In the genomic region with DNA sequence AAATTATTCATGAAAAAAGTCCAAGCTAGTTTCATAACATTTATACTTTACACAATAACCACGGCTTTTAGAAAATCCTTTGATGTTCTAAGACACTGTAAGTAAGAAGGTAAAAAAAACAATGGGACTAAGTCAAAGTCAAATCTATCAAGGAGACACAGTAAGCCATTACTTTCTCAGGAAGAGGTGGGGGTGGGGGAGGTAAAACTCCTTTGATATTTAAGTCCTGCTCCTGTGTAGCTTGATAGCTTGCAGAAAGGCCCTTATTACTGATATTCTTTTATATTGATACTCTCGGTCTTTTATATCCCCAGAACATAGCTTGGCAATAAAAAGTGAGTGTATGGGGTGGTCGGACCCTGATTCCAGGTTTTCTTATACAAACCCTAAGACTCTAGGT, we compare ENCODE assay signal across 8 mouse cellular contexts. TPM values are rescaled to one million over a fixed set of nuclear protein-coding genes. Genes with fewer than 3 reads are reported as not detected.
DNase-seq lines count a peak whose midpoint lies in the region; ATAC-seq and TF ChIP-seq lines count a peak whose summit lies in the region.

No protein-coding gene starts in this region.

- TF ChIP-seq POLR2A in olfactory bulb, adult 2 months (IDR thresholded peaks at IDR 0.05; ENCODE audit: insufficient read depth, low read depth, low read length), result no peak

- WGBS in lung, embryonic 15.5 days, result 43% methylated on average over 3 of the region's 3 CpGs
- WGBS in forebrain, embryonic 10.5 days, result 66% methylated on average over 3 of the region's 3 CpGs
- 40% methylated on average over 3 of the region's 3 CpGs for WGBS in limb, embryonic 12.5 days
- 40% methylated on average over 3 of the region's 3 CpGs for WGBS in olfactory bulb, adult 2 months

- H3K4me2 ChIP-seq in lung, embryonic 15.5 days, result peak overlapping the region; percentile 72
- peak overlapping the region; percentile 61 for H3K4me2 ChIP-seq in limb, embryonic 12.5 days

- no peaks in the 10 kb centered on the region for H3K27me3 ChIP-seq in lung, embryonic 15.5 days
- H3K27me3 ChIP-seq in forebrain, embryonic 10.5 days (ENCODE audit: poor library complexity, severe bottlenecking), result no peaks in the 10 kb centered on the region
- no peaks in the 10 kb centered on the region for H3K27me3 ChIP-seq in limb, embryonic 12.5 days

- no peak for ATAC-seq in lung, embryonic 15.5 days (ENCODE audit: borderline replicate concordance, extremely low read depth, low FRiP score, low TSS enrichment)
- no peak for ATAC-seq in limb, embryonic 12.5 days (ENCODE audit: insufficient number of reproducible peaks, insufficient read depth, low FRiP score, low TSS enrichment, low read depth)

- H3K4me3 ChIP-seq in lung, embryonic 15.5 days, result peak overlapping the region; percentile 61
- peak overlapping the region; percentile 65 for H3K4me3 ChIP-seq in forebrain, embryonic 10.5 days
- peak overlapping the region; percentile 50 for H3K4me3 ChIP-seq in limb, embryonic 12.5 days (replicated peaks)
- peak overlapping the region; percentile 97 for H3K4me3 ChIP-seq in olfactory bulb, adult 2 months (ENCODE audit: insufficient read depth, low read depth, low read length)

- H3K9me3 ChIP-seq in lung, embryonic 15.5 days, result no peaks in the 10 kb centered on the region
- no peaks in the 10 kb centered on the region; the same call in 1 of the 2 replicates for H3K9me3 ChIP-seq in forebrain, embryonic 10.5 days
- no peaks in the 10 kb centered on the region for H3K9me3 ChIP-seq in limb, embryonic 12.5 days

- peaks cover 22% of the 10 kb centered on the region for H3K4me1 ChIP-seq in lung, embryonic 15.5 days
- peaks cover 13% of the 10 kb centered on the region for H3K4me1 ChIP-seq in forebrain, embryonic 10.5 days
- peaks cover 16% of the 10 kb centered on the region for H3K4me1 ChIP-seq in limb, embryonic 12.5 days (replicated peaks)
- no peaks in the 10 kb centered on the region for H3K4me1 ChIP-seq in olfactory bulb, adult 2 months (ENCODE audit: control insufficient read depth, insufficient read depth, low read length)

- DNase-seq in lung, postnatal 25 days (ENCODE audit: low spot score), result no peak
- no peak for DNase-seq in forebrain, embryonic 10.5 days (ENCODE audit: extremely low spot score, low spot score)
- no peak for DNase-seq in adrenal gland, adult 2 months
- no peak for DNase-seq in adrenal gland, postnatal 4 days (ENCODE audit: low spot score in 2 of 2)
- DNase-seq in layer of hippocampus, adult 9-11 months, result no peak

- peaks cover 2% of the 10 kb centered on the region; the same call in 1 of the 2 replicates for H3K36me3 ChIP-seq in lung, embryonic 15.5 days
- peaks cover 22% of the 10 kb centered on the region for H3K36me3 ChIP-seq in forebrain, embryonic 10.5 days (replicated peaks)
- peaks cover 10% of the 10 kb centered on the region; the same call in 1 of the 2 replicates for H3K36me3 ChIP-seq in limb, embryonic 12.5 days

- peak overlapping the region; percentile 74 for H3K27ac ChIP-seq in lung, embryonic 15.5 days
- H3K27ac ChIP-seq in forebrain, embryonic 10.5 days, result peak overlapping the region; percentile 92
- peak overlapping the region; percentile 90 for H3K27ac ChIP-seq in limb, embryonic 12.5 days
- H3K27ac ChIP-seq in olfactory bulb, adult 2 months (ENCODE audit: insufficient read depth, low read depth, low read length), result peak overlapping the region; percentile 92; the same call in 1 of the 2 replicates

- H3K9ac ChIP-seq in lung, embryonic 15.5 days, result peak overlapping the region; percentile 70
- H3K9ac ChIP-seq in limb, embryonic 12.5 days (replicated peaks), result peak overlapping the region; percentile 68

- TF ChIP-seq CTCF in olfactory bulb, adult 2 months (IDR thresholded peaks at IDR 0.05; ENCODE audit: insufficient read depth, low read depth, low read length), result no peak

RNA-seq across cellular contexts. Expression of gene Mlh3, which starts 0.6 kb away (rescaled TPM):
- 8.1 and 9.3 TPM in 2 replicates for polyA plus RNA-seq in lung, embryonic 15.5 days (2015; fragmentation: Nextera tagmentation; extraction: Ambion mirVana)
- 8.7 and 9.4 TPM in 2 replicates for polyA plus RNA-seq in forebrain, embryonic 10.5 days (2016; fragmentation: Nextera tagmentation; extraction: Ambion mirVana)
- 10.9 and 11.1 TPM in 2 replicates for polyA plus RNA-seq in limb, embryonic 12.5 days (2016; fragmentation: Nextera tagmentation; extraction: Ambion mirVana)
- not detected in 2 replicates for polyA plus RNA-seq in olfactory bulb, adult 2 months (2012; ENCODE audit: insufficient read depth, insufficient read length, low replicate concordance, missing spikeins)
- 10 to 100 TPM in 1 of 2 experiments, 1 to 10 TPM in 1; 7.8 to 15.9 TPM for total RNA-seq in adrenal gland, adult 2 months (2021)
- polyA plus RNA-seq in adrenal gland, adult 2 months (2012; rRNA removed), result 2.0 and 2.2 TPM in 2 replicates
- total RNA-seq in adrenal gland, postnatal 4 days (2021), result 10 to 100 TPM; 11.9 to 12.9 TPM

RNA-seq across cellular contexts. Expression of gene Acyp1, which starts 18.4 kb away (rescaled TPM):
- 53.8 and 55.5 TPM in 2 replicates for polyA plus RNA-seq in lung, embryonic 15.5 days (2015; fragmentation: Nextera tagmentation; extraction: Ambion mirVana)
- 50.7 and 53.4 TPM in 2 replicates for polyA plus RNA-seq in forebrain, embryonic 10.5 days (2016; fragmentation: Nextera tagmentation; extraction: Ambion mirVana)
- polyA plus RNA-seq in limb, embryonic 12.5 days (2016; fragmentation: Nextera tagmentation; extraction: Ambion mirVana), result 58.6 and 62.8 TPM in 2 replicates
- polyA plus RNA-seq in olfactory bulb, adult 2 months (2012; ENCODE audit: insufficient read depth, insufficient read length, low replicate concordance, missing spikeins), result not detected in 2 replicates
- 10 to 100 TPM; 32.2 to 33.3 TPM for total RNA-seq in adrenal gland, adult 2 months (2021)
- 3.9 and 6.0 TPM in 2 replicates for polyA plus RNA-seq in adrenal gland, adult 2 months (2012; rRNA removed)
- total RNA-seq in adrenal gland, postnatal 4 days (2021), result 10 to 100 TPM; 29.3 to 38.6 TPM

RNA-seq across cellular contexts. Expression of gene Zc2hc1c, which starts 18.6 kb away (rescaled TPM):
- 1.7 TPM in 2 replicates for polyA plus RNA-seq in lung, embryonic 15.5 days (2015; fragmentation: Nextera tagmentation; extraction: Ambion mirVana)
- 1.3 and 1.7 TPM in 2 replicates for polyA plus RNA-seq in forebrain, embryonic 10.5 days (2016; fragmentation: Nextera tagmentation; extraction: Ambion mirVana)
- 0.97 and 1.1 TPM in 2 replicates for polyA plus RNA-seq in limb, embryonic 12.5 days (2016; fragmentation: Nextera tagmentation; extraction: Ambion mirVana)
- not detected in 2 replicates for polyA plus RNA-seq in olfactory bulb, adult 2 months (2012; ENCODE audit: insufficient read depth, insufficient read length, low replicate concordance, missing spikeins)
- total RNA-seq in adrenal gland, adult 2 months (2021), result 1 to 10 TPM; 1.2 to 2.5 TPM
- polyA plus RNA-seq in adrenal gland, adult 2 months (2012; rRNA removed), result 0.29 and 0.57 TPM in 2 replicates
- 1 to 10 TPM; 1.4 to 2.0 TPM for total RNA-seq in adrenal gland, postnatal 4 days (2021)

RNA-seq across cellular contexts. Expression of gene Eif2b2, which starts 50.5 kb away (rescaled TPM):
- polyA plus RNA-seq in lung, embryonic 15.5 days (2015; fragmentation: Nextera tagmentation; extraction: Ambion mirVana), result 88.2 and 94.9 TPM in 2 replicates
- 123 and 129 TPM in 2 replicates for polyA plus RNA-seq in forebrain, embryonic 10.5 days (2016; fragmentation: Nextera tagmentation; extraction: Ambion mirVana)
- 80.6 and 83.3 TPM in 2 replicates for polyA plus RNA-seq in limb, embryonic 12.5 days (2016; fragmentation: Nextera tagmentation; extraction: Ambion mirVana)
- not detected in 2 replicates for polyA plus RNA-seq in olfactory bulb, adult 2 months (2012; ENCODE audit: insufficient read depth, insufficient read length, low replicate concordance, missing spikeins)
- 10 to 100 TPM; 64.2 to 95.9 TPM for total RNA-seq in adrenal gland, adult 2 months (2021)
- 94.8 and 100.0 TPM in 2 replicates for polyA plus RNA-seq in adrenal gland, adult 2 months (2012; rRNA removed)
- 10 to 100 TPM; 84.2 to 89.1 TPM for total RNA-seq in adrenal gland, postnatal 4 days (2021)
